ENCODE assay signal across 9 mouse cellular contexts in genomic region chr4:84362337-84362823, GRCm38 (mm10).
A peak's percentile ranks its signal among the peaks of the same experiment; 100 is the strongest.
DNase-seq lines count a peak whose midpoint lies in the region; ATAC-seq lines count a peak whose summit lies in the region.
"Had no signal": no experiment of that assay in that cellular context is flagged by ENCODE, and none has a peak within 500 bp of the region (broad histone marks: within the 10 kb centered on the region; RNA-seq: fewer than 3 reads in every experiment).

No protein-coding gene starts in this region.

- peak; percentile 17 for DNase-seq in liver
- peak; percentile 88 for DNase-seq in embryonic facial prominence, embryonic 11.5 days (ENCODE audit: low spot score)
- peak; percentile 15 to 20 for DNase-seq in heart, postnatal 36 days
- peak; percentile 48 for DNase-seq in neural tube, embryonic 11.5 days (ENCODE audit: low spot score)
- DNase-seq in cerebellum, adult 11-12 months, result no peak
- no peak for DNase-seq in left cerebral cortex, postnatal 25 days (ENCODE audit: low spot score in 2 of 2)
- no peak for DNase-seq in urinary bladder, postnatal 25 days (ENCODE audit: low spot score)

- WGBS in liver, embryonic 12.5 days (ENCODE audit: insufficient replicate concordance), result 23% methylated on average over 8 of the region's 8 CpGs
- WGBS in embryonic facial prominence, embryonic 11.5 days, result 22% methylated on average over 8 of the region's 8 CpGs
- WGBS in neural tube, embryonic 11.5 days, result 48% methylated on average over 8 of the region's 8 CpGs

- no peak overlapping the region for H3K4me2 ChIP-seq in liver, embryonic 12.5 days
- H3K4me2 ChIP-seq in embryonic facial prominence, embryonic 11.5 days (ENCODE audit: low read depth, low read length), result no peak overlapping the region
- no peak overlapping the region for H3K4me2 ChIP-seq in neural tube, embryonic 11.5 days (ENCODE audit: low read depth)

- H3K9ac ChIP-seq in liver, embryonic 12.5 days, result no peak overlapping the region
- no peak overlapping the region for H3K9ac ChIP-seq in embryonic facial prominence, embryonic 11.5 days (replicated peaks; ENCODE audit: low read length)
- H3K9ac ChIP-seq in neural tube, embryonic 11.5 days (ENCODE audit: low read length), result no peak overlapping the region

- H3K9me3 ChIP-seq in liver, embryonic 12.5 days (replicated peaks), result no peaks in the 10 kb centered on the region
- no peaks in the 10 kb centered on the region for H3K9me3 ChIP-seq in embryonic facial prominence, embryonic 11.5 days (replicated peaks; ENCODE audit: control insufficient read depth, low read length)
- no peaks in the 10 kb centered on the region for H3K9me3 ChIP-seq in neural tube, embryonic 11.5 days (ENCODE audit: control insufficient read depth, low read length)

- no peak overlapping the region for H3K27ac ChIP-seq in liver, embryonic 12.5 days
- H3K27ac ChIP-seq in embryonic facial prominence, embryonic 11.5 days (replicated peaks; ENCODE audit: low read depth, low read length), result peak overlapping the region; percentile 22; the same call in 1 of the 2 replicates
- peak overlapping the region; percentile 27; the same call in 1 of the 2 replicates for H3K27ac ChIP-seq in neural tube, embryonic 11.5 days (ENCODE audit: low read depth, low read length)

- H3K4me3 ChIP-seq in liver, embryonic 12.5 days, result no peak overlapping the region
- H3K4me3 ChIP-seq in embryonic facial prominence, embryonic 11.5 days (ENCODE audit: low read depth, low read length), result no peak overlapping the region
- no peak overlapping the region for H3K4me3 ChIP-seq in neural tube, embryonic 11.5 days (ENCODE audit: low read depth, low read length)
- H3K4me3 ChIP-seq: erythroblast, embryonic 14.5 days had no signal

- intact Hi-C loops in heart, postnatal 36 days (cut with DNase I), result loop anchor here (10.0 kb wide), 1 partner anchor 298 kb away; no protein-coding TSS in a partner anchor
- intact Hi-C loops in left cerebral cortex, postnatal 25 days (cut with DNase I), result no loop called here

- no peaks in the 10 kb centered on the region for H3K27me3 ChIP-seq in liver, embryonic 12.5 days (replicated peaks)
- no peaks in the 10 kb centered on the region for H3K27me3 ChIP-seq in embryonic facial prominence, embryonic 11.5 days (ENCODE audit: control insufficient read depth, insufficient read depth, low read length)
- H3K27me3 ChIP-seq in neural tube, embryonic 11.5 days (ENCODE audit: control insufficient read depth, insufficient read depth, low read length), result no peaks in the 10 kb centered on the region

- ATAC-seq in liver, embryonic 12.5 days, result no peak
- ATAC-seq in embryonic facial prominence, embryonic 11.5 days (replicated peaks; ENCODE audit: insufficient number of reproducible peaks, low FRiP score, low TSS enrichment, low read depth), result peak; percentile 65; the same call in 1 of the 2 replicates
- no peak for ATAC-seq in neural tube, embryonic 11.5 days (ENCODE audit: insufficient read depth, low FRiP score, low TSS enrichment)

- no peaks in the 10 kb centered on the region for H3K36me3 ChIP-seq in liver, embryonic 12.5 days
- no peaks in the 10 kb centered on the region for H3K36me3 ChIP-seq in embryonic facial prominence, embryonic 11.5 days (replicated peaks; ENCODE audit: control insufficient read depth, insufficient read depth, low read depth, low read length)
- H3K36me3 ChIP-seq in neural tube, embryonic 11.5 days (ENCODE audit: control insufficient read depth, insufficient read depth, low read length), result no peaks in the 10 kb centered on the region

- no peaks in the 10 kb centered on the region for H3K4me1 ChIP-seq in liver, embryonic 12.5 days
- no peaks in the 10 kb centered on the region for H3K4me1 ChIP-seq in embryonic facial prominence, embryonic 11.5 days (ENCODE audit: control insufficient read depth, insufficient read depth, low read length)
- H3K4me1 ChIP-seq in neural tube, embryonic 11.5 days (ENCODE audit: control insufficient read depth, insufficient read depth, low read length), result peaks cover 7% of the 10 kb centered on the region

Comparison
In these comparisons a context has a peak if more than half of its experiments do, and no peak if none do; other contexts are left out.
1. DNase-seq: peak in liver (single experiment), embryonic facial prominence, embryonic 11.5 days (single experiment), heart, postnatal 36 days (2 of 2) and neural tube, embryonic 11.5 days (single experiment); none in cerebellum, adult 11-12 months (single experiment), left cerebral cortex, postnatal 25 days (0 of 2) and urinary bladder, postnatal 25 days (single experiment).